Mouse (Mus musculus) megakaryocyte-erythroid progenitor cell, adult 5 weeks (primary cell): ENCODE results near the gene Cfap45. TPM values are rescaled to one million over a fixed set of nuclear protein-coding genes. Genes with fewer than 3 reads are reported as not detected.

ENCODE experiments used
- polyA plus RNA-seq: library from polyadenylated mRNA; stranded (reverse); fragments of >175 nt; gene quantifications from 2 replicates; pipeline ENCODE4 v1.2.3, GENCODE M21; 2012

Cfap45 gene
- 0.12 and 0.32 TPM in 2 replicates for polyA plus RNA-seq

GRCm38 (mm10) chr1:172520576-172521440 is at the start of gene Cfap45:
Cfap45 (plus strand) TSS chr1:172520801.

GRCm38 (mm10) chr1:172475054-172475741 is 45.4 kb upstream of the Cfap45 start, which contains the start of gene Slamf9:
Slamf9 (plus strand) TSS chr1:172475358.

GRCm38 (mm10) chr1:172481540-172482280 is 38.9 kb upstream of the Cfap45 start, which contains the start of gene Igsf9:
Igsf9 (plus strand) TSS chr1:172481788.

GRCm38 (mm10) chr1:172499765-172500441 is 20.7 kb upstream of the Cfap45 start, which contains the start of gene Tagln2:
Tagln2 (plus strand) TSS chr1:172500047.

GRCm38 (mm10) chr1:172555638-172556037 is 35.0 kb downstream of the Cfap45 start, which contains the start of gene Vsig8:
Vsig8 (plus strand) TSS chr1:172555938.

GRCm38 (mm10) chr1:172590385-172590784 is 69.8 kb downstream of the Cfap45 start, which contains the start of gene Slamf8:
Slamf8 (minus strand) TSS chr1:172590568.

Other genes with a start within 250 kb of the Cfap45 start
- not detected in 2 replicates for gene Atp1a2, start 222.7 kb upstream of the Cfap45 start, polyA plus RNA-seq
- gene Kcnj9, start 191.5 kb upstream of the Cfap45 start, polyA plus RNA-seq = 0.06 TPM in 1 of 2 replicates, not detected in the other
- 0.06 and 0.09 TPM in 2 replicates for gene Kcnj10, start 179.6 kb upstream of the Cfap45 start, polyA plus RNA-seq
- 9.1 and 9.6 TPM in 2 replicates for gene Pigm, start 144.3 kb upstream of the Cfap45 start, polyA plus RNA-seq
- gene Slamf9, start 45.4 kb upstream of the Cfap45 start, polyA plus RNA-seq = not detected in 2 replicates
- gene Igsf9, start 39.0 kb upstream of the Cfap45 start, polyA plus RNA-seq = 1.2 and 1.7 TPM in 2 replicates
- gene Tagln2, start 20.8 kb upstream of the Cfap45 start, polyA plus RNA-seq = 736 and 821 TPM in 2 replicates
- not detected in 2 replicates for gene Vsig8, start 35.1 kb downstream of the Cfap45 start, polyA plus RNA-seq
- gene Slamf8, start 69.8 kb downstream of the Cfap45 start, polyA plus RNA-seq = 0.09 and 0.18 TPM in 2 replicates
- gene Fcrl6, start 81.8 kb downstream of the Cfap45 start, polyA plus RNA-seq = not detected in 2 replicates
- gene Dusp23, start 112.2 kb downstream of the Cfap45 start, polyA plus RNA-seq = 21.6 and 23.7 TPM in 2 replicates
- not detected in 2 replicates for gene Crp, start 177.3 kb downstream of the Cfap45 start, polyA plus RNA-seq